Mouse (Mus musculus) kidney, adult 2 months (tissue): ENCODE data around the gene Il34. TPM values are rescaled to one million over a fixed set of nuclear protein-coding genes. Genes with fewer than 3 reads are reported as not detected.

Experiments
- DNase-seq: peaks from one replicate; pipeline ENCODE4 v3.0.0; 2021
- H3K27ac ChIP-seq: fragments of 200-500 bp; 2 replicates; pipeline ENCODE4 v1.5.1; 2012; ENCODE audit warnings: low read depth, low read length, control low read depth, inconsistent platforms; ENCODE audit not compliant: insufficient read depth
- H3K27me3 ChIP-seq: fragments of 200-500 bp; replicated peaks from 2 replicates; pipeline ENCODE4 v1.6.1; 2012; ENCODE audit warnings: mild to moderate bottlenecking, moderate library complexity, low read length, inconsistent platforms; ENCODE audit not compliant: control insufficient read depth, insufficient read depth
- H3K36me3 ChIP-seq: fragments of 200-500 bp; 2 replicates; pipeline ENCODE4 v1.6.1; 2012; ENCODE audit warnings: mild to moderate bottlenecking, moderate library complexity, low read length, inconsistent platforms; ENCODE audit not compliant: control insufficient read depth, insufficient read depth
- H3K4me1 ChIP-seq: fragments of 200-500 bp; 2 replicates; pipeline ENCODE4 v1.6.1; 2011; ENCODE audit warnings: low read length; ENCODE audit not compliant: control insufficient read depth, insufficient read depth
- H3K4me3 ChIP-seq: fragments of 200-500 bp; 2 replicates; pipeline ENCODE4 v1.5.1; 2011; ENCODE audit warnings: mild to moderate bottlenecking, low read depth, low read length, control low read depth; ENCODE audit not compliant: insufficient read depth
- CTCF ChIP-seq: fragments of 200-500 bp; conservative IDR thresholded peaks from 2 replicates; pipeline ENCODE4 v1.5.1; 2011; ENCODE audit warnings: low read depth, mild to moderate bottlenecking, control low read depth, low read length, moderate library complexity, mixed read lengths; ENCODE audit not compliant: insufficient read depth, insufficient read length
- POLR2A ChIP-seq: fragments of 200-500 bp; IDR thresholded peaks from one replicate; pipeline ENCODE4 v1.6.1; 2011; ENCODE audit warnings: low read depth, low read length, control low read depth
- whole genome bisulfite sequencing: fragments of 180-500 bp; shearing (Covaris S2); methylation state at CpG from one replicate; pipeline ENCODE4 v1.1.7; 2018; 5-methylcytosine and 5-hydroxymethylcytosine counted together
- polyA plus RNA-seq: library from polyadenylated mRNA; depleted of rRNA; stranded (reverse); fragments of >200 nt; gene quantifications from 2 replicates; pipeline ENCODE4 v1.2.3, GENCODE M21; 2012; rRNA removed

Gene Il34
- 21.8 and 26.3 TPM in 2 replicates for polyA plus RNA-seq

DNA sequence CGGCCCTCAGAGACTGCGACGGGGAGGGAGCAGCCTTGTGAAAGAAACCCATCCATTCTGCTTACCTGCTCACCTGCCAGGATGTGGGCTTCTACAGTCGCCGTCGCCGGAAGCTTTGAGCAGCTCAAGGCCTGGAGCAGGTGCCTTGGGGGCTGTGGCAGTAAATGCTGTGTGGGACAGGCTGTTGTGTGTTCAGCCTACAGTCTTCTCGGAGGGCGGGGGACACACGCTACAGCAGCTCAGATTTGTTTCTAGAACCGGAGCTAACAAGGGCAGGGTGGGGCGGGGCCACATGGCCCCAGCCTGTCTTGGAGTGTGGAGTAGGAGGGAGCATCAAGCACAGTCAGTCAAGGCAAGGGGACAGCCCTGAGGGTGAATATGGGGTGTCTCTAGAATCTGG is at the start of gene Il34:
TSS of gene Il34 (minus strand) at position 256 of the 400 bp plus-strand sequence.
- H3K4me3 ChIP-seq = peak within 1 kb of the TSS; percentile 62
- no peak for TF ChIP-seq CTCF
- no peak for TF ChIP-seq POLR2A
- H3K27me3 ChIP-seq = no peaks in the 10 kb centered on the region
- H3K36me3 ChIP-seq = peaks cover 2% of the 10 kb centered on the region
- WGBS = 34% methylated on average over 12 of the region's 12 CpGs
- H3K27ac ChIP-seq = peak within 1 kb of the TSS; percentile 86
- peaks cover 44% of the 10 kb centered on the region for H3K4me1 ChIP-seq
- peak; percentile 38 for DNase-seq

- no peak overlapping the region for H3K27ac ChIP-seq
- peaks cover 9% of the 10 kb centered on the region for H3K36me3 ChIP-seq
- DNase-seq = no peak
- H3K4me3 ChIP-seq = no peak overlapping the region
- TF ChIP-seq POLR2A = no peak
- H3K4me1 ChIP-seq = peaks cover 5% of the 10 kb centered on the region; the same call in 1 of the 2 replicates
- no peaks in the 10 kb centered on the region for H3K27me3 ChIP-seq
- WGBS = 89% methylated on average over 10 of the region's 10 CpGs
Observed at GRCm38 (mm10) chr8:110851186-110851585, 45.5 kb upstream of the Il34 start.

DNA sequence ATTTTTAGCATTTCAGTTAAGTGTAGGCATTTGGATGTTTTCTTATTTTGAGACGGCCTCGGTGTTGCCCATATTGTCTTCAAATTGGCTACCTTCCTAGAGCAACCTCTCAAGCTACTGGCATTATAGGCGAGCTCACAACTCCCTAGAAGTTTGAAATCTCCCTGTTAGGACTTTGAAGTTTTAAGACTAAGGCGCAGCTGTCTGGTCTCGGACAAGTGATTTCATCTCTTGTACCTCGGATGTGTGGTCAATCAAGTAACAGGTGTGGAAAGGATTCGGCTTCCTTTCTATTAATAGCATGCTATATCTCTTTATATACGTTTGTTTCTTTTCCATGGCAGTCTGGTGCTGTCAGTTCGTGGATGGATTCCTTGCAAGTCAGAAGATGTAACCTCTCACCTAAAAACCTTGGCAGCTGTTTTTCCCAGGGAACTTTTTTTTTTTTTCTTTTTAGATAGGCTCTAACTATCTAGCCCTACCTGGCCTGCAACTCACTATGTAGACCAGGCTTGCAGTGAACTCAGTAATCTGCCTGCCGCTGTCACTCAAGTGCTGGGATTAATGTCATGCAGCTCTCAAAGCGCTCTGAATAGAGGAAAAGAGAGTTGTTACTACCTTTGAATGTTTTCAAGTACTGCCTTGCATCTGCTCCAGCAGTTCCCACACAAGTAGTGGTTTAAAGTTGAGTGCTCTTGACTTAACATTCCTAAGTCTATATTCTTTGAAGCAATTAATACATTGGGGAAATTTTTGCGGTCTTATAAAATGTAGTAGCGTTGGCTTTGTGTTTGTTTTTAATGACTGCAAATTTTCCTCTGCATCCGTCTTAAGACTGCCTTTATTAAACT is 42.1 kb upstream of the Il34 start:
- H3K36me3 ChIP-seq = no peaks in the 10 kb centered on the region; the same call in none of the 2 replicates
- H3K27ac ChIP-seq = no peak overlapping the region
- peak overlapping the region; percentile 73; the same call in 1 of the 2 replicates for H3K4me3 ChIP-seq
- no peaks in the 10 kb centered on the region for H3K27me3 ChIP-seq
- WGBS = 41% methylated on average over 14 of the region's 14 CpGs
- no peak for DNase-seq
- peaks cover 8% of the 10 kb centered on the region; the same call in 1 of the 2 replicates for H3K4me1 ChIP-seq
- TF ChIP-seq POLR2A = no peak
- no peak for TF ChIP-seq CTCF

- 2% methylated on average over 13 of the region's 13 CpGs for WGBS
- Histone ChIP-seq H3K4me3 (peak overlapping the region; percentile 73), H3K4me1 (peaks cover 8% of the 10 kb centered on the region; the same call in 1 of the 2 replicates), H3K27me3 (no peaks in the 10 kb centered on the region), H3K36me3 (peaks cover 4% of the 10 kb centered on the region), H3K27ac (peak overlapping the region; percentile 56)
- DNase-seq = no peak
- TF ChIP-seq CTCF (no peak), POLR2A (no peak)
Observed at GRCm38 (mm10) chr8:110847171-110847549, 41.4 kb upstream of the Il34 start.

DNA sequence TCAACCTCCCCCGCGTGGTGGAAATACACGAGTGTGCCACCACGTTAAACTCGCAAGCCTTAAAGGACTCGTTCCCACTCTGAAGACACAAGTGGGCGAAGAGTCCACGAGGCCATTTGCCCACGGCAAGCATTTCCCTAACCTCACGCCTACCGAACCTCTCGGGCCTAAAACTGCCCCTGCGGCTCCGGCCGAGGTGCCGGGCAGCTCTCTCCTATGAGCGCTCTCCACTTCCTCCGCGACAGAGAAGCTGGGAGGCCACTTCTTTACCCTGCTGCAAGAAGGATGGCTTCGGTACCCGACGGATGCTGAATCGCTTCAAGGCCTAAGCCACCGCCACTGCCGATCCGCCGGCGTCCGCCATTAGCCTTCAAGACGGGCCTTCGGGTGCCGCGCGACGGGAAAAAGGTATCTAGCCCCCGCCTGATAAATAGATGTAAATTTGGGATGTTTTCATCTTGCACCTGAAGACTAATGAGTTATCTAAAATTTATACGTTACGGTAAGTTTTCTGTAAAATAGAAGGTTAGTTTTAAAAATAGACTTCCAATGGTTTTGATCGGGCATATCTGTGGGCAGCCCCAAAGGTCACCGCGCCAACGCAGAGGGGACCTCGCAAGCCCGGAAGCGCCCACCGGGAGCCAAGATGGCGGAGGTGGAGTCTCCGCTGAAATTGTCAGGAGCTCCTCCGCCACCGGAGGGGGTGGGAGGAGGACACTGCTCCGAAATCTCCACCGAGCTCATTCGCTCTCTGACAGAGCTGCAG is 40.9 kb upstream of the Il34 start, which contains the start of the genes Cog4 and Sf3b3:
TSS of gene Cog4 (plus strand) at position 196 of the 766 bp plus-strand sequence.
TSS of gene Sf3b3 (minus strand) at position 383 of the 766 bp plus-strand sequence.
- no peak for TF ChIP-seq CTCF
- peak; percentile 81 for TF ChIP-seq POLR2A
- Histone ChIP-seq H3K27ac (peak within 1 kb of the TSS; percentile 56), H3K4me3 (peak within 1 kb of the TSS; percentile 79), H3K36me3 (peaks cover 5% of the 10 kb centered on the region), H3K4me1 (peaks cover 8% of the 10 kb centered on the region; the same call in 1 of the 2 replicates), H3K27me3 (no peaks in the 10 kb centered on the region)
- DNase-seq = peak; percentile 91
- WGBS = under 1% methylated on average over 53 of the region's 53 CpGs

DNA sequence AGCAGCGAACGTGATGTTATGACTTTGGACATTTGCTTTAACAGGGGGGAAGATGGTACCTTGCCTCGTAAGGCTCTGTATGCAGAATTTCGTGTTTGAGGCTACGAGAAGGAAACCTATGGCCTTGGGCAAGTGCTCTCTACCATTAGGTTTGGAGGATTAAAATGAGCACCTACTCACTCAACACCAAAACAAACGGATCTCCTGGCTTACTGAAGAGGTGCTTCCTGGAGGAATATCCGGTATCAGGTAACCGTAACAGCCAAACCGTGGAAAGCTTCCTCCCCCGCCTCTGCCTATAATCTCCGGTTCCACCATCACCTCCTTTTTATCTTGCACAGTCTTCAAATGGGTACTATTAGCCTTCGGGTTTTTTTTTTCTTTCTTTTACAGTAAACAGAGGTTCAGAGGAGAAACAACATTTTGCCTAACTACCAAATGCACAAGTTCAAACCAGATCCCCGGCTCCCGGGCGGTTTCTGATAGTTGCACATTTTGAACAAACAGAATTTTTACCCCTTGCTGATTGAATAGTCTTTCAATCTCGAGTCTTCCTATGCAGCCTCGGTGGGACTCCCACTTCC is 40.2 kb upstream of the Il34 start:
- Histone ChIP-seq H3K27ac (peak overlapping the region; percentile 56; the same call in 1 of the 2 replicates), H3K4me1 (peaks cover 8% of the 10 kb centered on the region; the same call in 1 of the 2 replicates), H3K36me3 (peaks cover 8% of the 10 kb centered on the region), H3K27me3 (no peaks in the 10 kb centered on the region), H3K4me3 (peak overlapping the region; percentile 79)
- TF ChIP-seq CTCF (no peak), POLR2A (no peak)
- peak; percentile 12 for DNase-seq
- under 1% methylated on average over 17 of the region's 17 CpGs for WGBS

GRCm38 (mm10) chr8:110844941-110845340 is 39.2 kb upstream of the Il34 start:
- H3K27me3 ChIP-seq = no peaks in the 10 kb centered on the region
- TF ChIP-seq POLR2A (no peak), CTCF (no peak)
- no peak overlapping the region for H3K27ac ChIP-seq
- WGBS = 50% methylated on average over 3 of the region's 3 CpGs
- peaks cover 10% of the 10 kb centered on the region for H3K36me3 ChIP-seq
- peaks cover 8% of the 10 kb centered on the region; the same call in 1 of the 2 replicates for H3K4me1 ChIP-seq
- DNase-seq = no peak
- H3K4me3 ChIP-seq = no peak overlapping the region
